Mouse (Mus musculus): Measurements from ENCODE around the gene Itpkb. TPM values are rescaled to one million over a fixed set of nuclear protein-coding genes. Genes with fewer than 3 reads are reported as not detected.

The Itpkb gene
- polyA plus RNA-seq, 1 experiment from 2014 or later, result 8.4 TPM

DNA sequence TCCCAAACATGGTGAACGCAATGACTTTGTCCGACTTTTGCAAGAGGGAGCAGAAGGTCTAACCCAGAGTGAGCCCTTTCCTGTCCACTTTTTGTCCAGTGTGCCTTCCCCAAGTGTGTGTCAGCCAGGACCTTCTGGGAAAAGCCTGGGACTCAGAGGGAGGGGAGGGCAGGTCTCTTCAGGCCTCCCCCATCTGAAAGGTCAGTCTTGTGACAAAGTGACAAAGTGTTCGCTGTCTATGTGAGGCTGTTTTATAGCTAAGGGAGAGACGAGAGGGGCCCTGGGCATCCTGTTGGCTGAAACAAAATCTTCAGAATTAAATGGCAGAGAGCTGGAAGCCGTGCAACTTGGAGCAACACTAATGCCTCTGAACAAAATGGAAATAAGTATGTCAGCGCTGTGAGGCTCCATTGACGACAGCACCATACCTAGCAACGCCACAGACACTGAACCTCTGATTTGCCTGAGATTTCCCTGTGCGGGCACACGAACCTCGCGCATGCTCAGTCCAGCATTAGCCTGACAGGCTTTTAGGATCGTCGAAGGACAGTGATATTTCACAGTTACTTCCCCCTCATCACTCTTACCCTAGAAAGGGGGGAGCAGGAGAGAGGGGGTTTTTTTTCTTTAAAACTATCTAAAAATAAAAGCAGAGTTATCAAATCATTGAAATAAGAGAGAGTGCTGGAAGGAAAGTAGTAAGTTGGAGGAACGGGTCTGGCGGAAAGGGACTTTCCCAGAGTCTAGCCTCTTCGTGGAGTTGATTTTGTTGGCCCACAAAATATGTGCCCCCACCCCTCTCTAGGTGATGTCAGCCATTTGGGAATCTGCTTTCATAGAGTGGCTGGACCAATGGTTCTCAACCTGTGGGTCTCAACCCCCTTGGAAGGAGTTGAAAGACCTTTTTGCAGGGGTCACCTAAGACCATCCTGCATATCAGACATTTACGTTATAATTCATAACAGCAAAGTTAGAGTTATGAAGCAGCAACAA, 77.7 kb downstream of the Itpkb start:
- H3K27ac ChIP-seq (ENCODE audit: low read length), result peak overlapping the region; percentile 86
- H3K36me3 ChIP-seq (ENCODE audit: insufficient read depth, low read length), result no peaks in the 10 kb centered on the region
- TF ChIP-seq CTCF (IDR thresholded peaks at IDR 0.05), result no peak
- 0 out of 2 replicates have a peak overlapping the region, but pooled peaks have one; percentile 26 for H3K9ac ChIP-seq (replicated peaks; ENCODE audit: low read depth)
- H3K4me1 ChIP-seq (ENCODE audit: insufficient read depth, low read depth, low read length), result peaks cover 41% of the 10 kb centered on the region
- H3K4me3 ChIP-seq (ENCODE audit: low read depth, low read length), result no peak overlapping the region
- no peaks in the 10 kb centered on the region for H3K27me3 ChIP-seq (replicated peaks; ENCODE audit: insufficient read depth, low read length)
- WGBS, result 72% methylated on average over 18 of the region's 18 CpGs
- no peak overlapping the region for H3K4me2 ChIP-seq (replicated peaks; ENCODE audit: low read depth, low read length)
- DNase-seq (ENCODE audit: low spot score), result no peak
- H3K9me3 ChIP-seq (ENCODE audit: low read length), result no peaks in the 10 kb centered on the region
- ATAC-seq, result no peak

DNA sequence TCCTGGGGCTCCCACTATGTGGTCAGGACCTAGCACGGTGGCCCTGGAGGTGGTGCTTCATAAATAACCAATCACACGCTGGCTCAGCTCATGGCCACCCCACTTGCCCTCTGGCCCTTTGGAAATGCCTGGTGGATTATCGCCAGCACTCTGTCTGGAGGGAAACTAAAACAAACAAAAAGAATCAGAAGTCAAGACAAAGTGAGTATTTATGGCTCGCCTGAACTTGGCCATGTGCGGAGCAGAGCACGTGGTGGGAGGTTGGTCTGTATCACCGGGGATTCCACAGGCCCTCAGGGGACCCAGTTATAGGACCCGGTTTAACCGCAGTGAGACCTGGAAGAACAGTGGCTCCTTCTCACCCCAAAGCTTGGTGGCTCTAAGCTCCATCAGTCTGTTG, 78.5 kb downstream of the Itpkb start:
- ATAC-seq, result no peak
- no peak for TF ChIP-seq EP300 (IDR thresholded peaks at IDR 0.05)
- no peak for TF ChIP-seq CTCF (IDR thresholded peaks at IDR 0.05)
- H3K36me3 ChIP-seq (ENCODE audit: insufficient read depth, low read length), result no peaks in the 10 kb centered on the region
- WGBS, result 22% methylated on average over 9 of the region's 9 CpGs
- no peaks in the 10 kb centered on the region for H3K9me3 ChIP-seq (ENCODE audit: low read length)
- DNase-seq (ENCODE audit: low spot score), result peak; percentile 25
- H3K9ac ChIP-seq (replicated peaks; ENCODE audit: low read depth), result no peak overlapping the region
- H3K4me1 ChIP-seq (ENCODE audit: insufficient read depth, low read depth, low read length), result peaks cover 33% of the 10 kb centered on the region
- H3K4me2 ChIP-seq (replicated peaks; ENCODE audit: low read depth, low read length), result no peak overlapping the region
- H3K27me3 ChIP-seq (replicated peaks; ENCODE audit: insufficient read depth, low read length), result no peaks in the 10 kb centered on the region
- no peak overlapping the region for H3K4me3 ChIP-seq (ENCODE audit: low read depth, low read length)
- no peak overlapping the region for H3K27ac ChIP-seq (ENCODE audit: low read length)

DNA sequence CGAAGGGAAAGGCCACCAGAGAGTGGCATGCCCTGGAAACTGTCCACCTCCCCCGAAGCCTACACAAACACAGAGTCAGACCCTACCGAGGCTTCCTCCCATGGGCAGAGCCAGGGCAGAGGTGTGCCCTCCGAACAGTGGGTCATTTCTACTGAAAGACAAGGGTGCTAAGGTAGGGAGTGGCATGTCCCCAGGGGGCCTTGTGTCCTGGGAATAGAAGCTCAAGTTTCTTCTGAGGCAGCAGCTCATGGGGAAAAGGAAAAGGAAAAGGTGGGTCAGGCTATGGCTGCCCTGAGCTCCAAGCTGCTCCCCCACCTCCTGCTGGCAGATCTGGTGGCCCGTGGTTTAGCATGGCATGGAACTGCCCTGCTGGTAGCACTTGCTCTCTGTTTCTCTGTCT, 79.5 kb downstream of the Itpkb start:
- no peak overlapping the region for H3K27ac ChIP-seq (ENCODE audit: low read length)
- no peak for ATAC-seq
- TF ChIP-seq CTCF (IDR thresholded peaks at IDR 0.05), result peak; percentile 37; the same call in 1 of the 2 replicates
- no peak for TF ChIP-seq EP300 (IDR thresholded peaks at IDR 0.05)

DNA sequence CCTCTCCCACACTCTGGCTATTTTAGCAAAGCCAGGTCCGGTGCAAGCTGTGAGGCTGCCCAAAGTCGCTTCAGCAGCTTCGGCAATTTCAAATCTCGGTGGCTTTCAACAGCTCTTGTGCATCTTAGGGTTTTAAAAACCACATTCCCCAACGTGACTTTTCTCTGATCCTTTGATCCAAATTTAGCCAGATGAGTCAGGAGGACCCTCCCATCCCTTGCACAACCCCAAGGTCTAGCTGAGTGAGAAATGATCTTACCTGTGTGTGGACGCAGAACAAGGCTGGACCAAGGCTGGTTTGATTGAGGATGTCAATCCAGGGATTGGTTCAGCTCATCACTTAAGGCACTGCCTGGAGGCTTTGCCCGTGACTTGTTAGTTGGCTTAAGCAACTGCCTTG, 80.0 kb downstream of the Itpkb start:
- H3K4me2 ChIP-seq (replicated peaks; ENCODE audit: low read depth, low read length), result no peak overlapping the region
- H3K27me3 ChIP-seq (replicated peaks; ENCODE audit: insufficient read depth, low read length), result no peaks in the 10 kb centered on the region
- no peaks in the 10 kb centered on the region for H3K9me3 ChIP-seq (ENCODE audit: low read length)
- no peak overlapping the region for H3K4me3 ChIP-seq (ENCODE audit: low read depth, low read length)
- H3K4me1 ChIP-seq (ENCODE audit: insufficient read depth, low read depth, low read length), result peaks cover 20% of the 10 kb centered on the region
- H3K27ac ChIP-seq (ENCODE audit: low read length), result no peak overlapping the region
- no peaks in the 10 kb centered on the region for H3K36me3 ChIP-seq (ENCODE audit: insufficient read depth, low read length)
- H3K9ac ChIP-seq (replicated peaks; ENCODE audit: low read depth), result no peak overlapping the region
- DNase-seq (ENCODE audit: low spot score) (no peak), ATAC-seq (no peak)
- whole genome bisulfite sequencing, result 57% methylated on average over 7 of the region's 7 CpGs
- TF ChIP-seq CTCF (IDR thresholded peaks at IDR 0.05) (no peak), EP300 (IDR thresholded peaks at IDR 0.05) (no peak)

More for the DNA sequence above, 79.5 kb downstream of the Itpkb start:
- H3K36me3 ChIP-seq (ENCODE audit: insufficient read depth, low read length), result no peaks in the 10 kb centered on the region
- H3K4me3 ChIP-seq (ENCODE audit: low read depth, low read length), result no peak overlapping the region
- 49% methylated on average over 5 of the region's 5 CpGs for WGBS
- H3K9me3 ChIP-seq (ENCODE audit: low read length), result no peaks in the 10 kb centered on the region
- H3K27me3 ChIP-seq (replicated peaks; ENCODE audit: insufficient read depth, low read length), result no peaks in the 10 kb centered on the region
- peaks cover 25% of the 10 kb centered on the region for H3K4me1 ChIP-seq (ENCODE audit: insufficient read depth, low read depth, low read length)
- H3K9ac ChIP-seq (replicated peaks; ENCODE audit: low read depth), result no peak overlapping the region
- H3K4me2 ChIP-seq (replicated peaks; ENCODE audit: low read depth, low read length), result no peak overlapping the region
- DNase-seq (ENCODE audit: low spot score), result no peak

DNA sequence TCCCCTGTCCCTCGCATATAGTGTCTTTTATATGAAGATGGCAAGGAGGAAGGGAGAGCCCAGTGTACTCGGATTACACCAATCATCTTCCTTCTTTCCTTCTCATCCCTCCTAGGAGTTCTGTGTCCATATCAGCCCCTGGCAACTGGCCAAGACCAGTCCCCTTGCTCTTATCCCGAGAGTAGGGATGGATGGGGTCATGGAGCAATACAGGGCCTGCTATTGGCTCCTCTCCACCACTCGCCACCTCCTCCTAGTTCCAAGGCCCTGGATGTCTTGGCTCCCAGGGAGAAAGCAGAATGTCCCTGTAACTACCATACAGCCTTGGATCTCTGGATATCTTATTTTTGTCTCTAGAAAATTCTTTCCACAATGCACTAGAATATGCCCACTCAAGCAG, 84.8 kb downstream of the Itpkb start:
- H3K36me3 ChIP-seq (ENCODE audit: insufficient read depth, low read length), result peaks cover 15% of the 10 kb centered on the region
- H3K4me3 ChIP-seq (ENCODE audit: low read depth, low read length), result no peak overlapping the region
- TF ChIP-seq CTCF (IDR thresholded peaks at IDR 0.05) (no peak), EP300 (IDR thresholded peaks at IDR 0.05) (no peak)
- H3K4me2 ChIP-seq (replicated peaks; ENCODE audit: low read depth, low read length), result no peak overlapping the region
- no peaks in the 10 kb centered on the region for H3K4me1 ChIP-seq (ENCODE audit: insufficient read depth, low read depth, low read length)
- no peak overlapping the region for H3K9ac ChIP-seq (replicated peaks; ENCODE audit: low read depth)
- H3K27ac ChIP-seq (ENCODE audit: low read length), result no peak overlapping the region
- H3K9me3 ChIP-seq (ENCODE audit: low read length), result no peaks in the 10 kb centered on the region
- H3K27me3 ChIP-seq (replicated peaks; ENCODE audit: insufficient read depth, low read length), result no peaks in the 10 kb centered on the region
- 41% methylated on average over 4 of the region's 4 CpGs for WGBS
- ATAC-seq (no peak), DNase-seq (ENCODE audit: low spot score) (no peak)

DNA sequence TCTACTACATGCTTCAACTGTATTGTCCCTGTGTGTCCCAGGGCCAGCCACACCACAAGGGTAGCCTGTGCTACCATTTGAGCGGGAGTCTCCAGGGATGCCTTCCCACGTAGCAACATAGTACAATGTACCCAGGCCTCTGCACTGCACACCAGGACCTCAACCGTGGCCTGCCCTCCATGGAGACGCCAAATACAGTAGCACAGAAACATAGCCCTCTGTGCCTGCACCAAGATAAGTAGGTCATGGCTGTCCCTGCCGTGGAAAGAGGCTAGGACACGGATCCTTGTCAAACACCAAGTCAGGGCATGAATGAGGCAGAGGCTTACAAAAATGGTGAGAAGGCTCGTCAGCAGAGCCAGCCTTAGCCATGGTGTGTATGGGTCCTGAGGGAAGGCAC, 85.6 kb downstream of the Itpkb start:
- no peak overlapping the region for H3K4me3 ChIP-seq (ENCODE audit: low read depth, low read length)
- no peak overlapping the region for H3K9ac ChIP-seq (replicated peaks; ENCODE audit: low read depth)
- H3K27me3 ChIP-seq (replicated peaks; ENCODE audit: insufficient read depth, low read length), result no peaks in the 10 kb centered on the region
- no peaks in the 10 kb centered on the region for H3K4me1 ChIP-seq (ENCODE audit: insufficient read depth, low read depth, low read length)
- no peak overlapping the region for H3K4me2 ChIP-seq (replicated peaks; ENCODE audit: low read depth, low read length)
- no peak for DNase-seq (ENCODE audit: low spot score)
- no peak overlapping the region for H3K27ac ChIP-seq (ENCODE audit: low read length)
- no peak for ATAC-seq
- H3K9me3 ChIP-seq (ENCODE audit: low read length), result no peaks in the 10 kb centered on the region
- peaks cover 15% of the 10 kb centered on the region for H3K36me3 ChIP-seq (ENCODE audit: insufficient read depth, low read length)
- TF ChIP-seq EP300 (IDR thresholded peaks at IDR 0.05), result no peak
- TF ChIP-seq CTCF (IDR thresholded peaks at IDR 0.05), result no peak
- WGBS, result 88% methylated on average over 7 of the region's 7 CpGs

All from lung, postnatal 0 days (tissue).